In the genomic region with DNA sequence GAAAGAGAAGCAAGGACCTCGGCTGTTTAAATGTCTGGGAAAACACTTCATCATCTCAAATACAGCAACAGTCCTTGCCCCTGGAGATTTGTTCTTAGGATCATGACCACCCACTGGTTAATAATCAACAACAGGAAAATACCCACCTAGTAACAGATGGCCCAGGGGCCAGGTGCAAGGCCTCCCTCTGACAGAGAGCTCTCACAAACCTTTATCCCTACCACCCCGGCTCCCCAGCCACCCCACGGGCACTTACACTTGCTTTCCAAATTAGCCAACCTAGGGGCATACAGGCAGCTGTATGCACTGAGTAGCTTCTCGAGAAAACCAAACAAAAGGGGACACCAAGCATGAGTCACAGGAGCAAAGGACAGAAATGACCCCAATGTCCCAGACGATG, we compare ENCODE assay signal across 22 mouse cellular contexts.
A peak's percentile ranks its signal among the peaks of the same experiment; 100 is the strongest.
DNase-seq lines count a peak whose midpoint lies in the region; ATAC-seq and TF ChIP-seq lines count a peak whose summit lies in the region.
"Had no signal": no experiment of that assay in that cellular context is flagged by ENCODE, and none has a peak within 500 bp of the region (broad histone marks: within the 10 kb centered on the region; RNA-seq: fewer than 3 reads in every experiment).

No protein-coding gene starts in this region.

- H3K4me3 ChIP-seq in kidney, adult 2 months (ENCODE audit: insufficient read depth, low read depth, low read length), result no peak overlapping the region
- no peak overlapping the region for H3K4me3 ChIP-seq in kidney, postnatal 0 days (replicated peaks; ENCODE audit: low read depth, low read length)
- H3K4me3 ChIP-seq in intestine, embryonic 16.5 days (ENCODE audit: low read length), result no peak overlapping the region
- no peak overlapping the region for H3K4me3 ChIP-seq in stomach, embryonic 16.5 days (replicated peaks; ENCODE audit: low read length)
- H3K4me3 ChIP-seq: embryonic facial prominence, embryonic 12.5 days; forebrain, embryonic 15.5 days; heart, embryonic 10.5 days; hindbrain, embryonic 12.5 days had no signal

- 51% methylated on average over 5 of the region's 5 CpGs for WGBS in kidney, adult 2 months
- 51% methylated on average over 5 of the region's 5 CpGs for WGBS in kidney, postnatal 0 days
- 48% methylated on average over 5 of the region's 5 CpGs for WGBS in intestine, embryonic 16.5 days
- 50% methylated on average over 5 of the region's 5 CpGs for WGBS in stomach, embryonic 16.5 days

- TF ChIP-seq POLR2A in kidney, adult 2 months (IDR thresholded peaks at IDR 0.05; ENCODE audit: low read depth, low read length), result no peak

- peak overlapping the region; percentile 61; the same call in 1 of the 2 replicates for H3K27ac ChIP-seq in kidney, adult 2 months (ENCODE audit: insufficient read depth, low read depth, low read length)
- H3K27ac ChIP-seq in kidney, postnatal 0 days, result peak overlapping the region; percentile 58; the same call in 1 of the 2 replicates
- H3K27ac ChIP-seq in intestine, embryonic 16.5 days (ENCODE audit: low read length), result peak overlapping the region; percentile 50
- H3K27ac ChIP-seq in stomach, embryonic 16.5 days (ENCODE audit: low read length), result no peak overlapping the region
- H3K27ac ChIP-seq: embryonic facial prominence, embryonic 12.5 days; forebrain, embryonic 15.5 days; heart, embryonic 10.5 days; hindbrain, embryonic 12.5 days had no signal

- no peak for TF ChIP-seq CTCF in kidney, adult 2 months (conservative IDR thresholded peaks at IDR 0.05; ENCODE audit: insufficient read depth, insufficient read length, low read depth, low read length)
- TF ChIP-seq CTCF in kidney, postnatal 0 days (IDR thresholded peaks at IDR 0.05; ENCODE audit: low read depth), result no peak

- H3K36me3 ChIP-seq in kidney, adult 2 months (ENCODE audit: control insufficient read depth, insufficient read depth, low read length), result no peaks in the 10 kb centered on the region
- no peaks in the 10 kb centered on the region for H3K36me3 ChIP-seq in kidney, postnatal 0 days (ENCODE audit: insufficient read depth, low read length)
- no peaks in the 10 kb centered on the region for H3K36me3 ChIP-seq in intestine, embryonic 16.5 days (ENCODE audit: control insufficient read depth, insufficient read depth, low read length)
- H3K36me3 ChIP-seq in stomach, embryonic 16.5 days (ENCODE audit: control insufficient read depth, insufficient read depth, low read length), result no peaks in the 10 kb centered on the region
- H3K36me3 ChIP-seq: embryonic facial prominence, embryonic 12.5 days; forebrain, embryonic 15.5 days; heart, embryonic 10.5 days; hindbrain, embryonic 12.5 days had no signal

- no peak overlapping the region for H3K4me2 ChIP-seq in kidney, postnatal 0 days (ENCODE audit: low read length)
- H3K4me2 ChIP-seq in intestine, embryonic 16.5 days (ENCODE audit: low read depth, low read length), result 0 out of 2 replicates have a peak overlapping the region, but pooled peaks have one; percentile 3
- H3K4me2 ChIP-seq in stomach, embryonic 16.5 days (ENCODE audit: low read depth, low read length), result no peak overlapping the region
- H3K4me2 ChIP-seq: embryonic facial prominence, embryonic 12.5 days; forebrain, embryonic 15.5 days; hindbrain, embryonic 12.5 days had no signal

- H3K9me3 ChIP-seq in kidney, postnatal 0 days (replicated peaks; ENCODE audit: low read length), result no peaks in the 10 kb centered on the region
- H3K9me3 ChIP-seq in intestine, embryonic 16.5 days (ENCODE audit: control insufficient read depth, low read length), result no peaks in the 10 kb centered on the region
- no peaks in the 10 kb centered on the region for H3K9me3 ChIP-seq in stomach, embryonic 16.5 days (replicated peaks; ENCODE audit: control insufficient read depth, low read length)
- H3K9me3 ChIP-seq: embryonic facial prominence, embryonic 12.5 days; forebrain, embryonic 15.5 days; heart, embryonic 10.5 days; hindbrain, embryonic 12.5 days had no signal

- peak; percentile 43 for DNase-seq in kidney, adult 2 months
- no peak for DNase-seq in kidney, adult 8-10 months
- DNase-seq in kidney, postnatal 0 days (ENCODE audit: low spot score), result no peak
- DNase-seq in kidney, adult 9 months, result no peak
- no peak for DNase-seq in left cerebral cortex, adult 8-10 months (ENCODE audit: low spot score in 2 of 2)
- DNase-seq in frontal cortex, postnatal 10 days (ENCODE audit: low spot score in 2 of 2), result no peak
- DNase-seq: adrenal gland, postnatal 14 days; cerebellum, adult 18-20 months; cerebellum, postnatal 14 days; gastrocnemius, postnatal 10 days; heart, adult 18-20 months; heart, postnatal 10 days; heart, postnatal 4 days had no signal

- H3K27me3 ChIP-seq in kidney, adult 2 months (replicated peaks; ENCODE audit: control insufficient read depth, insufficient read depth, low read length), result no peaks in the 10 kb centered on the region
- H3K27me3 ChIP-seq in kidney, postnatal 0 days (ENCODE audit: insufficient read depth, low read length), result no peaks in the 10 kb centered on the region
- no peaks in the 10 kb centered on the region for H3K27me3 ChIP-seq in intestine, embryonic 16.5 days (replicated peaks; ENCODE audit: control insufficient read depth, insufficient read depth, low read length)
- no peaks in the 10 kb centered on the region for H3K27me3 ChIP-seq in stomach, embryonic 16.5 days (ENCODE audit: control insufficient read depth, insufficient read depth, low read length)
- H3K27me3 ChIP-seq: CH12.LX; embryonic facial prominence, embryonic 12.5 days; forebrain, embryonic 15.5 days; hindbrain, embryonic 12.5 days; Patski had no signal

- H3K9ac ChIP-seq in kidney, postnatal 0 days (ENCODE audit: low read depth, low read length), result no peak overlapping the region
- H3K9ac ChIP-seq in intestine, embryonic 16.5 days (ENCODE audit: low read depth, low read length), result no peak overlapping the region
- no peak overlapping the region for H3K9ac ChIP-seq in stomach, embryonic 16.5 days (ENCODE audit: low read length)
- H3K9ac ChIP-seq: embryonic facial prominence, embryonic 12.5 days; forebrain, embryonic 15.5 days; hindbrain, embryonic 12.5 days had no signal

- peaks cover 21% of the 10 kb centered on the region for H3K4me1 ChIP-seq in kidney, adult 2 months (ENCODE audit: control insufficient read depth, insufficient read depth, low read length)
- H3K4me1 ChIP-seq in kidney, postnatal 0 days (replicated peaks; ENCODE audit: insufficient read depth, low read length), result peaks cover 12% of the 10 kb centered on the region; the same call in 1 of the 2 replicates
- peaks cover 30% of the 10 kb centered on the region for H3K4me1 ChIP-seq in intestine, embryonic 16.5 days (ENCODE audit: control insufficient read depth, insufficient read depth, low read length)
- peaks cover 11% of the 10 kb centered on the region for H3K4me1 ChIP-seq in stomach, embryonic 16.5 days (ENCODE audit: control insufficient read depth, insufficient read depth, low read length)
- H3K4me1 ChIP-seq: embryonic facial prominence, embryonic 12.5 days; forebrain, embryonic 15.5 days; hindbrain, embryonic 12.5 days had no signal

- no peak for ATAC-seq in kidney, postnatal 0 days (replicated peaks; ENCODE audit: low FRiP score, low read depth)
- peak; percentile 45 for ATAC-seq in intestine, embryonic 16.5 days
- 0 out of 2 replicates have a peak, but pooled peaks have one; percentile 11 for ATAC-seq in stomach, embryonic 16.5 days (ENCODE audit: insufficient read depth, low FRiP score)
- ATAC-seq: activated CD4-positive, CD25-positive, alpha-beta regulatory T cell, adult 4 months; forebrain, embryonic 15.5 days; Patski had no signal
